Mouse (Mus musculus) stomach, embryonic 16.5 days (tissue): ENCODE measurements around the gene Celsr3. TPM values are rescaled to one million over a fixed set of nuclear protein-coding genes. Genes with fewer than 3 reads are reported as not detected.

Experiments
- ATAC-seq: fragments of 200-750 bp; cut with Nextera tagmentation; 2 replicates; pipeline ENCODE4 v1.8.0; 2017; ENCODE audit warnings: moderate number of reproducible peaks, moderate TSS enrichment; ENCODE audit not compliant: insufficient read depth, low FRiP score
- H3K27ac ChIP-seq: fragments of 300-500 bp; sonication (generic); 2 replicates; pipeline ENCODE4 v1.5.1; 2014; ENCODE audit warnings: low read length
- H3K27me3 ChIP-seq: fragments of 300-500 bp; sonication (generic); 2 replicates; pipeline ENCODE4 v1.6.1; 2014; ENCODE audit warnings: low read length, control low read depth, mixed read lengths; ENCODE audit not compliant: control insufficient read depth, insufficient read depth
- H3K36me3 ChIP-seq: fragments of 300-500 bp; sonication (generic); 2 replicates; pipeline ENCODE4 v1.6.1; 2014; ENCODE audit warnings: low read length; ENCODE audit not compliant: control insufficient read depth, insufficient read depth
- H3K4me1 ChIP-seq: fragments of 300-500 bp; sonication (generic); 2 replicates; pipeline ENCODE4 v1.6.1; 2014; ENCODE audit warnings: low read length, control low read depth, mixed read lengths; ENCODE audit not compliant: control insufficient read depth, insufficient read depth
- H3K4me2 ChIP-seq: fragments of 300-500 bp; sonication (generic); 2 replicates; pipeline ENCODE4 v1.6.1; 2014; ENCODE audit warnings: low read depth, low read length, mixed read lengths
- H3K4me3 ChIP-seq: fragments of 300-500 bp; sonication (generic); replicated peaks from 2 replicates; pipeline ENCODE4 v1.5.1; 2014; ENCODE audit warnings: mild to moderate bottlenecking, low read length
- H3K9ac ChIP-seq: fragments of 300-500 bp; sonication (generic); 2 replicates; pipeline ENCODE4 v1.6.1; 2014; ENCODE audit warnings: low read length
- H3K9me3 ChIP-seq: fragments of 300-500 bp; sonication (generic); replicated peaks from 2 replicates; pipeline ENCODE4 v1.6.1; 2016; ENCODE audit warnings: low read length, control low read depth; ENCODE audit not compliant: control insufficient read depth
- WGBS: fragments of 180-500 bp; shearing (Covaris S2); extraction: QIAGEN DNeasy Blood & Tissue Kit; methylation state at CpG from one replicate; pipeline ENCODE4 v1.1.7; 2014; 5-methylcytosine and 5-hydroxymethylcytosine counted together
- polyA plus RNA-seq: library from polyadenylated mRNA; unstranded; fragments of >200 nt; fragmentation: Nextera tagmentation; extraction: Ambion mirVana; gene quantifications from 2 replicates; pipeline ENCODE4 v1.2.1, GENCODE M21; 2015

Celsr3 gene
- polyA plus RNA-seq, 1 experiment from 2014 or later = 1.0 TPM

DNA sequence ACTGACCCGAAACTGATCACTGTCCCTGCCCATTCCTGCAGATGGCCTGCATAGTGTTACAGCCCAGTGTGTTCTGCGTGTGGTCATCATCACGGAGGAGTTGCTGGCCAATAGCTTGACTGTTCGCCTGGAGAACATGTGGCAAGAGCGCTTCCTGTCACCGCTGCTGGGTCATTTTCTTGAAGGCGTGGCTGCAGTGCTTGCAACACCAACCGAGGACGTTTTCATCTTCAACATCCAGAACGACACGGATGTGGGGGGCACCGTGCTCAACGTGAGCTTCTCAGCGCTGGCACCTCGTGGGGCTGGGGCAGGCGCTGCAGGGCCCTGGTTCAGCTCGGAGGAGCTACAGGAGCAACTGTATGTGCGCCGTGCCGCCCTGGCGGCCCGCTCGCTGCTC, 5.5 kb downstream of the Celsr3 start:
- Histone ChIP-seq H3K4me2 (peak overlapping the region; percentile 96), H3K27me3 (peaks cover 59% of the 10 kb centered on the region), H3K36me3 (no peaks in the 10 kb centered on the region), H3K27ac (no peak overlapping the region), H3K4me3 (peak overlapping the region; percentile 58), H3K9ac (peak overlapping the region; percentile 54; the same call in 1 of the 2 replicates), H3K9me3 (no peaks in the 10 kb centered on the region), H3K4me1 (peaks cover 17% of the 10 kb centered on the region)
- 6% methylated on average over 23 of the region's 23 CpGs for WGBS
- ATAC-seq = no peak

DNA sequence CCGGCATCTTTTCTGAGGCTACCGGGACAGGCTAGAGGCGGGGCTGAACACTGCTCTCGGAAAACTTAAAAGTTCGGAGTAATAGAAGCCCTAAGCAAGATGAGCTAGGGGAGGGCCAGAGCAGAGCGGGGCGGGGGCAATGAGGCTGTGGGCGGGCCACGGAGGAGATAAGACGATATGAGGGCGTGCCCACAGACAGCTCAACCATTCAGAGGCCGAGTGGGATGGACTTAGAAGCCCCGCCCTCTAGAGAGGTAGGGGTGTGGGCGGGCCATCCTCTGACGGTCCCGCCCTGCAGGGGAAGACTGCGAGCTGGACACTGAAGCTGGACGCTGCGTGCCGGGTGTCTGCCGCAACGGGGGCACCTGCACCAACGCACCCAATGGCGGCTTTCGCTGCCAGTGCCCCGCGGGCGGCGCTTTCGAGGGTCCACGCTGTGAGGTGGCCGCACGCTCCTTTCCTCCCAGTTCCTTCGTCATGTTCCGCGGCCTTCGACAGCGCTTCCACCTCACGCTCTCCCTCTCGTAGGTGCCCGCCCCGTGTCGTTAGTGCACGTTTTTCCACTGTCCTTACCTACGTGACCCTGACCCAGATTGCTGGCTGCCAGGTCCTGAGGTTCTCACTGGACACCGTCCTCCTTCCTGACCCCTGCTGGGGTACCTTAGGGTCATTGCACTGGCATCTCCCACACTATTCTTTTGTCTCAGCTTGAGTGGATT, 6.4 kb downstream of the Celsr3 start:
- no peaks in the 10 kb centered on the region for H3K9me3 ChIP-seq
- H3K27ac ChIP-seq = no peak overlapping the region
- peak overlapping the region; percentile 58 for H3K4me3 ChIP-seq
- 4% methylated on average over 46 of the region's 46 CpGs for WGBS
- peak overlapping the region; percentile 54; the same call in 1 of the 2 replicates for H3K9ac ChIP-seq
- peaks cover 12% of the 10 kb centered on the region for H3K4me1 ChIP-seq
- ATAC-seq = peak; percentile 99
- H3K4me2 ChIP-seq = peak overlapping the region; percentile 96
- H3K27me3 ChIP-seq = peaks cover 52% of the 10 kb centered on the region
- no peaks in the 10 kb centered on the region for H3K36me3 ChIP-seq

DNA sequence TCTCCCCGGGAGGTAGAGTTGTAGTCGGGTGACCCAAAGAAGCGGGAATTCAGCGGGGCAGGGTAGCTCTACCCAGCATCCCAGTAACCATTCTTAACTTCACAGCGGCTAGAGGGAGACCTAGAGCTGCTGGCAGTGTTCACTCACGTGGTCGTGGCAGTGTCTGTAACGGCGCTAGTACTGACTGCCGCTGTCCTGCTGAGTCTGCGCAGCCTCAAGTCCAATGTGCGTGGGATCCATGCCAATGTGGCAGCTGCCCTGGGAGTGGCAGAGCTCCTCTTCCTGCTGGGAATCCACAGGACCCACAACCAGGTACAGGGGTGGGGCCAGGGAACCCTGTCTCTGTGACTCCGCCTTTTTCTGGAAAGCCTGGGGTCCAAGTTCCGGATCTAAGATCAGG, 16.9 kb downstream of the Celsr3 start:
- WGBS = 14% methylated on average over 14 of the region's 14 CpGs
- H3K27me3 ChIP-seq = no peaks in the 10 kb centered on the region
- no peaks in the 10 kb centered on the region for H3K4me1 ChIP-seq
- peak overlapping the region; percentile 34 for H3K4me2 ChIP-seq
- H3K9ac ChIP-seq = no peak overlapping the region
- H3K36me3 ChIP-seq = no peaks in the 10 kb centered on the region
- ATAC-seq = peak; percentile 51; the same call in 1 of the 2 replicates
- no peaks in the 10 kb centered on the region for H3K9me3 ChIP-seq
- no peak overlapping the region for H3K27ac ChIP-seq
- no peak overlapping the region for H3K4me3 ChIP-seq

DNA sequence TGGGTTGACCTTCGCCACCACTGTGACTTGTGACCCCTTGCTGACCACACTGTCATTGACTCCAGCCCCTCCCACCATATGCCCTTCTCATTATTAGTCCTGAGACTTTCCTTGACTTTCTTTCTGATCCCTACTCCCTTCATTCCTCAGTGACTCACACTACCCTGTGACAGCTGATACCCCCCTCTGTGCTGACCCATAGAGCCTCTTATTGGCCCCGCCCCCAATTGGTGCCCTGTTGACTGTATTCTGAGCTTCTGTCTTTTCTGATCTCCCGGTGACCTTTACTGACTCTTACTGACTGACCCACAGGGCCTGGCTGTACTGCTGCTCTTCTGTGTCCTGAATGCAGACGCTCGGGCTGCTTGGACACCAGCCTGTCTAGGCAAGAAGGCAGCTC, 19.3 kb downstream of the Celsr3 start:
- H3K4me2 ChIP-seq = no peak overlapping the region
- H3K9me3 ChIP-seq = no peaks in the 10 kb centered on the region
- H3K4me1 ChIP-seq = no peaks in the 10 kb centered on the region
- H3K27ac ChIP-seq = no peak overlapping the region
- H3K9ac ChIP-seq = no peak overlapping the region
- ATAC-seq = no peak
- no peaks in the 10 kb centered on the region for H3K27me3 ChIP-seq
- 70% methylated on average over 5 of the region's 5 CpGs for WGBS
- no peaks in the 10 kb centered on the region for H3K36me3 ChIP-seq
- no peak overlapping the region for H3K4me3 ChIP-seq

DNA sequence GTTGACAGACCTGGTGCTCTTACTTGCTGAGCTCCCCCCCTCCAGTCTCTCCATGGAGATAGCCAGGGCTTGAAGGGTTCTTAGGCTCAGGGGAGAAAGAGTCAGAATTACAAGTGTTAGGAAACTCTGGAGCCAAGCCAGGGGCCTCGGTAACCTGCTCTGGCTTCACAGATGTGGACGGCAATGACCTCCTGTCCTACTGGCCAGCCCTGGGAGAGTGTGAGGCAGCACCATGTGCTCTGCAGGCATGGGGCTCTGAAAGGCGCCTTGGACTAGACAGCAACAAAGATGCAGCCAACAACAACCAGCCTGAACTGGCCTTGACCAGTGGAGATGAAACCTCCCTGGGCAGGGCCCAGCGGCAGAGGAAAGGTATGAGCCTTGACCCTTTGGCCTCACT, 21.3 kb downstream of the Celsr3 start:
- no peak overlapping the region for H3K4me3 ChIP-seq
- H3K27ac ChIP-seq = no peak overlapping the region
- 72% methylated on average over 4 of the region's 4 CpGs for WGBS
- ATAC-seq = no peak
- no peak overlapping the region for H3K4me2 ChIP-seq
- H3K36me3 ChIP-seq = no peaks in the 10 kb centered on the region
- no peaks in the 10 kb centered on the region for H3K4me1 ChIP-seq
- H3K9me3 ChIP-seq = no peaks in the 10 kb centered on the region
- H3K9ac ChIP-seq = no peak overlapping the region
- H3K27me3 ChIP-seq = no peaks in the 10 kb centered on the region

DNA sequence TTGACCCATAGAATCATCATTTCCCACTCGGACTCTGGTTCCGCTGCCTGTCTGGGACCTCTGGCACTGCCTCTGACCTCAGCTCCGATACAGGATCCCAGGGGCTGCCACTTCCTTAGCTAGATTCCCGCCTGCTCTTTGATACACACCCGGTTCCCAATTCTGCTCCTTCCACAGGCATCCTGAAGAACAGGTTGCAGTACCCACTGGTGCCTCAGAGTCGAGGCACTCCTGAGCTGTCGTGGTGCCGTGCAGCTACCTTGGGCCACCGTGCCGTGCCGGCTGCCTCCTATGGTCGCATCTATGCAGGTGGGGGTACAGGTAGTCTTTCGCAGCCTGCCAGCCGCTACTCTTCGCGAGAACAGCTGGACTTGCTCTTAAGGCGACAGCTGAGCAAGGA, 22.3 kb downstream of the Celsr3 start:
- H3K27me3 ChIP-seq = no peaks in the 10 kb centered on the region
- H3K4me2 ChIP-seq = no peak overlapping the region
- WGBS = 60% methylated on average over 17 of the region's 17 CpGs
- no peak overlapping the region for H3K4me3 ChIP-seq
- H3K36me3 ChIP-seq = no peaks in the 10 kb centered on the region
- no peaks in the 10 kb centered on the region for H3K9me3 ChIP-seq
- no peak overlapping the region for H3K9ac ChIP-seq
- peaks cover 5% of the 10 kb centered on the region; the same call in 1 of the 2 replicates for H3K4me1 ChIP-seq
- no peak overlapping the region for H3K27ac ChIP-seq
- no peak for ATAC-seq

DNA sequence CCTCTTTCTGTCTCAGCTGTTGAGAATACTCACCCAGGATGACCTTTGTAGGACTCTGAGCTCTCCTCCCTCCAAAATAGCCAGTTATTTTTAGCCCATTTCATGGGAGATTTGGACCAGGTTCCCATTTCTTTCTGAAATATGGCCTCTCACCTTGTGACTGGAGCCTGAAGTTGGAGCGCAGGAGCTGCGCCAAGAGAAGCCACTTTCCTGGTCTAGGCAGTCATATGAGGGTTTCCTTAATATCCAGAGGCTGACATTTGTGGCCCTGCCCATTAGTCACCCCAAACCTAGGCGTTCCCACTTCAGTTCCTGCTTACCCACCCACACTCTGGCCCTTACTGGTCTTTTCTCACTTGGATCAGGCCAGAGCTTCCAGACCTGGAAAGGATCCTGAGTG, 26.9 kb downstream of the Celsr3 start, which contains the start of gene Slc26a6:
Slc26a6 (plus strand) TSS at position 308 of the 400 bp plus-strand sequence.
- WGBS = 77% methylated on average over 3 of the region's 3 CpGs
- peaks cover 19% of the 10 kb centered on the region for H3K4me1 ChIP-seq
- H3K4me2 ChIP-seq = peak within 1 kb of the TSS; percentile 86
- ATAC-seq = no peak
- H3K9me3 ChIP-seq = no peaks in the 10 kb centered on the region
- H3K4me3 ChIP-seq = peak within 1 kb of the TSS; percentile 93
- H3K36me3 ChIP-seq = no peaks in the 10 kb centered on the region; the same call in 1 of the 2 replicates
- no peaks in the 10 kb centered on the region for H3K27me3 ChIP-seq
- peak within 1 kb of the TSS; percentile 80 for H3K9ac ChIP-seq
- H3K27ac ChIP-seq = peak within 1 kb of the TSS; percentile 88

DNA sequence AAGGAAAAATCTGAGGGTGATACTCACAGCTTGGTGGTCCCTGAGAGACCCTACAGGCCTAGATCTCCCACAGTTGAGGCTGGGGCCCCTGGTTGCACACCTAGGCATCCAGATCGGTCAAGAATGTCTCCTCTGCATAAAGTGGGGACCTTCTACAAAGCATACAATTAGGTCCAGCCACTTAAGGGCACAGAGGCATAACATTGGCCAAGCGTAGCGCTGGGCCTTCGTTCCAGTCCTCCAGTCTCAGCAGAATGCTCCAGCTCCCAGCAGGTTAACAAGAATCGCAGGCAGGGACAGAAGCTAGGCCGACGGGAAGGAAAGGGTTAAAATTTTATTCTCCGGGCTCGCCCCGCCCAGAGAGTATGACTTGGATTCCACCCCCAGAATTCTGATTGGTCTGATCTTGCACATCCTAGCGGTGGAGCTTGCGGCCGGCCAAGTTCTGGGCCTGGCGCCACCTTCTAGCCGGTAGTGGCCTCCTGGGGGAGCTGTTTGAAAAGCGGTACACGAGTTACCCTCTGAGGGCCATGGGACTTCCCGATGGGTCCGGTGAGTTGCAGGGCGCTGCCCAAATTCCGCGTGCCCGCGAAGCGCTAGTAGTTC, 27.6 kb downstream of the Celsr3 start:
- Histone ChIP-seq H3K27me3 (no peaks in the 10 kb centered on the region), H3K4me2 (peak overlapping the region; percentile 86), H3K27ac (peak overlapping the region; percentile 88), H3K9me3 (no peaks in the 10 kb centered on the region), H3K36me3 (no peaks in the 10 kb centered on the region; the same call in 1 of the 2 replicates), H3K4me3 (peak overlapping the region; percentile 93), H3K4me1 (peaks cover 19% of the 10 kb centered on the region), H3K9ac (peak overlapping the region; percentile 80)
- peak; percentile 94 for ATAC-seq
- 1% methylated on average over 25 of the region's 25 CpGs for WGBS

DNA sequence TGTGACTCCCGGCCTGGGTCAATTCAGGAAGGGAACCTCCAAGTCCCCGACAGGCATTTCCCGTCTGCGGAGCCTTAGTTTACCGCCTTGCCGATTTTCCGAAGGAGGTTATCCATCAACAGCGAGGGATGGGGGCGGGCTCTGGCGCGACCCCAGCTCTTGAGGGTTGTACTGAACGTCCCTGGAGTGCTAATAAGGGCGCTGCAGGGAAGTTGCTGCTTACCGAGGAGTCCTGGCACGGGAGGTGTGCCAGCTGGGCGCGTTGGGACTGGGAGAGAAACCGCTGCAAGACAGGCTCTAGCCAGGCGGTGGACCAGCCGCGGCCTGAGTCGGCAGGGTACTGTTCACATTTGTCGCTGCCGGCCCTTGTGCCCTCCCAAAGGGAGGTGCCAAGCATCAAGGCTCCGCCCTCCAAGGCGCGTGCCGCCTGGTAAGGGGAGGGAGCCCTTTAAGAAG, 28.1 kb downstream of the Celsr3 start:
- peak overlapping the region; percentile 88 for H3K27ac ChIP-seq
- no peaks in the 10 kb centered on the region; the same call in 1 of the 2 replicates for H3K36me3 ChIP-seq
- H3K9me3 ChIP-seq = no peaks in the 10 kb centered on the region
- peak overlapping the region; percentile 86 for H3K4me2 ChIP-seq
- ATAC-seq = peak; percentile 85
- peak overlapping the region; percentile 93 for H3K4me3 ChIP-seq
- H3K9ac ChIP-seq = peak overlapping the region; percentile 80
- 0% methylated on average over 28 of the region's 28 CpGs for WGBS
- peaks cover 19% of the 10 kb centered on the region for H3K4me1 ChIP-seq
- H3K27me3 ChIP-seq = no peaks in the 10 kb centered on the region
